Mouse (Mus musculus): ENCODE measurements around the gene Kcnd2. TPM values are rescaled to one million over a fixed set of nuclear protein-coding genes. Genes with fewer than 3 reads are reported as not detected.

The Kcnd2 gene
- polyA plus RNA-seq, 1 experiment from 2014 or later = 0.89 TPM

DNA sequence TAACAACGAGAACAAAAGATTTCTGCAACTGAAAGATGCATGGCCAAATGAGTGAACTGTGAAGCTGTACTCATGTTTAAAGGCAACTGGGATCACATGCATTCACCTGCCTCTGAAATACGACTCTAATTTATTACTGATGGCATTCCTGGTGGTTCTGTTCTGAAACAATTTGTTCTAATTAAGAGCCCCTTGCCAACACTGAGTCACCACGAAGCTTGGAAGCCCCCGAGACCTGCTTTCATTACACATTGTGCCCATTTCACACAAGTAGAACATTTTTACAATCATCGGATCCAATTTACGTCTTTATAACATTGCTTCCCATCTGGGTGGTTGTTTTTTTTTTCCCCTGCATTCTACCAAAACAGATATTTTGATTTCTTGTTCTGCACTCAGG, 485.8 kb downstream of the Kcnd2 start:
- Histone ChIP-seq H3K36me3 (no peaks in the 10 kb centered on the region), H3K9ac (no peak overlapping the region), H3K4me3 (no peak overlapping the region), H3K9me3 (no peaks in the 10 kb centered on the region), H3K27me3 (no peaks in the 10 kb centered on the region), H3K4me2 (no peak overlapping the region), H3K27ac (no peak overlapping the region), H3K4me1 (no peaks in the 10 kb centered on the region)
- WGBS = 62% methylated on average over 6 of the region's 6 CpGs
- no peak for ATAC-seq (ENCODE audit: insufficient number of reproducible peaks, insufficient read depth, low FRiP score, low TSS enrichment, low read depth)

DNA sequence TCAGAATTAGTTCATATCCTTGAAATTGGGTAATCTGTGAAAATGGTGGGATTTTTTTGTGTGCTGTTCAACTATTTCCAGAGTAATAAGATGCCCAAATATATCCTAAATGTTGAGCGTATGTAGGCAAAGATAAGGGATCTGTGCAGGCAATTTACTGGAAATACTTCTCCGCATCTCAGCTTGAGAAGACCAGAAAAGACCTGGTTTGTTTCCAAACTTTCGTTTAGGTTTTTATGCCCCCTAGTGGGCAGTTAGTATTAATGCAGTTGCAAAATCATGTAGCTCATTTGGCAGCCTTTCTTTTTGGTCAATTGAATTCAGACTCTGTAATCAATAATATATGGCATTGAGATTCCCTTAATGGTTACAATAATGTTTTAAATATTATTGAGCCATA, 493.9 kb downstream of the Kcnd2 start:
- H3K4me3 ChIP-seq = no peak overlapping the region
- no peaks in the 10 kb centered on the region for H3K4me1 ChIP-seq
- H3K9ac ChIP-seq = no peak overlapping the region
- H3K27me3 ChIP-seq = no peaks in the 10 kb centered on the region
- WGBS = 13% methylated on average over 3 of the region's 3 CpGs
- H3K27ac ChIP-seq = no peak overlapping the region
- no peak for ATAC-seq (ENCODE audit: insufficient number of reproducible peaks, insufficient read depth, low FRiP score, low TSS enrichment, low read depth)
- no peaks in the 10 kb centered on the region for H3K36me3 ChIP-seq
- no peak overlapping the region for H3K4me2 ChIP-seq
- no peaks in the 10 kb centered on the region for H3K9me3 ChIP-seq

DNA sequence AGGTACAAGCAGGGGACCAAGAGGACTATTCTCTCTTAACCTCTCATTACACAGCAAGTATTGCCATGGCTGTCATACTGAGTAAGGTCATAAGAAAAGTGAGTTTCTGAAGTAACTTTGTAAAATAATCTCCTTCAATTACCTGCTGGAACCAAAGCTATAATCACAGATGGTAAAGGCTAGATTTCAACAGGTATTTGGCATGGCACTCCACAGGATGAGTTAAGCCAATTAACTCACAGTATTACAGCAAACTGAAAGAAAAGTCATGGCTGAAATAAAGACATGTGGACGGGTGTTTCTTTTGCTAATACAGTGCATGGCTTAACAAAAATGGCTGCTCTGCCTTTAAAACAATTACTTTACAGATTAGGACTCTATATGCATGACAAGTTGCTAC, 503.8 kb downstream of the Kcnd2 start:
- Histone ChIP-seq H3K4me3 (no peak overlapping the region), H3K9ac (no peak overlapping the region), H3K4me2 (no peak overlapping the region), H3K4me1 (no peaks in the 10 kb centered on the region), H3K27me3 (no peaks in the 10 kb centered on the region), H3K27ac (no peak overlapping the region), H3K36me3 (no peaks in the 10 kb centered on the region), H3K9me3 (no peaks in the 10 kb centered on the region)
- WGBS = 56% methylated on average over 1 of the region's 1 CpGs
- ATAC-seq (ENCODE audit: insufficient number of reproducible peaks, insufficient read depth, low FRiP score, low TSS enrichment, low read depth) = no peak

DNA sequence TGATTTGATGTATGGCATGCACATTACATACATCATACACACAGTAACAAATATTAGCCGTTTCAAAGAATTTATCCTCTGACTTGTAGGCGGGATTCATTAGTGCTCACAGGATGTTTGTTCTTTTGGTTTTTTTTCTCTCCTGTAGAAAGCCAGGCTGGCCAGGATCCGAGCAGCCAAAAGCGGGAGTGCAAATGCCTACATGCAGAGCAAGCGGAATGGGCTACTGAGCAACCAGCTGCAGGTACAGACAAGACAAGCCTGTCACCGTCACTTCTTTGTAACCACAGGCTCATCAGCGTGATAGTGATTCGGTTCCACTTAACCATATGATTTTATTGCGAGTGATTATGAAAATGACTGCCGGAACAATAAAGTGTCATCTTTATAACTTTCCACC, 506.9 kb downstream of the Kcnd2 start:
- no peaks in the 10 kb centered on the region for H3K9me3 ChIP-seq
- no peaks in the 10 kb centered on the region for H3K36me3 ChIP-seq
- H3K27ac ChIP-seq = no peak overlapping the region
- no peak for ATAC-seq (ENCODE audit: insufficient number of reproducible peaks, insufficient read depth, low FRiP score, low TSS enrichment, low read depth)
- no peak overlapping the region for H3K4me2 ChIP-seq
- WGBS = 75% methylated on average over 10 of the region's 10 CpGs
- H3K27me3 ChIP-seq = no peaks in the 10 kb centered on the region
- no peak overlapping the region for H3K4me3 ChIP-seq
- no peak overlapping the region for H3K9ac ChIP-seq
- H3K4me1 ChIP-seq = no peaks in the 10 kb centered on the region

DNA sequence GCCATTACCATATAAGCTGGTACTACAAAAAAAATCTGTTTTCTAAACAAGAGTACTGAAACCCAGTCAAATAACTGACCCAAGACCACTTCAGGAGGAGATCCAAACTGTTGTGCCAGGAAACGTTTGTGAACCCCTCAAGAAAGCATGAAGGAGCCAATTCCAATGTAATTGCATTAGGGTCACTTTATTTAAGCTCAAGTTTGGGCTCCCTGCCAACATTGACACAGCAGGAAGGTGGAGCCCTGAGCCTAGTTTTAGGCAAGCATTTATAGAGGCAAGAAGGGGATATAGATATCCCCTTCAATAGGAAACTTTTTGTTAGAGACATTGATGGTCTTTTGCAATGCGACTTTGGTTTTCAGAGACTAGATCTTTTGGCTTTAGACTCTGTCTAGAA, 525.3 kb downstream of the Kcnd2 start:
- Histone ChIP-seq H3K4me1 (no peaks in the 10 kb centered on the region), H3K4me2 (no peak overlapping the region), H3K27ac (no peak overlapping the region), H3K27me3 (no peaks in the 10 kb centered on the region), H3K36me3 (no peaks in the 10 kb centered on the region), H3K4me3 (no peak overlapping the region), H3K9me3 (no peaks in the 10 kb centered on the region), H3K9ac (no peak overlapping the region)
- 51% methylated on average over 2 of the region's 2 CpGs for WGBS
- no peak for ATAC-seq (ENCODE audit: insufficient number of reproducible peaks, insufficient read depth, low FRiP score, low TSS enrichment, low read depth)

DNA sequence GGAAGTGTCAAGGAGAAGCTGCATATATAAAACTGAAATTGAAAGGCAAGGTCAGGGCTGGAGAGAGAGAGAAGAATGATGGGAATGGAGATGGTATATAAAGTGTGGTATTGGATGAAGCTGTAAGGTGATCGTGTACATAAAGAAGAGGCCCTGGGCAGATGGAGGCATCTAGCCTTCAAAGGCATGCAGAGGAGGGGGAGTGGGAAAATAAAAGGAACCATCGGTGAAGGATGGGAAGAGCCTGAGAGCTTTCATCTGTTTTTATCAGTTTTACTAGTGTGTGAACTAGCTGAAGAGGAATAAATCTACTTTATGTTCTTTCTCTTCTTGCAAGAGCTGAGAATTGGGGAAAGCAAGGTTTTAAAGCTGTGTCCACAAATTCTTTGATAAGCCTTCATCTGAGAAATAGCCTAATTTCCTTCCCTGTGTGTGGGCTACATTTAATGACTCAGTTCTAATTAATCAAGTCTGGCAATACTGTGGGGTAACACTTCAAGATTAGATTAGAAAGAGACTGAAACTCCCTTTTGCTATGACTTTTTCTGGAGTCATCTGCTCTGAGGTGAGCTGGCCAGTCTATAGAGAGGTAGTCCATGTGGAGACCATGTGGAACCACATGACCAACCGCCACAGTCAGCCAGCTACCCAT, 529.4 kb downstream of the Kcnd2 start:
- Histone ChIP-seq H3K36me3 (no peaks in the 10 kb centered on the region), H3K27ac (no peak overlapping the region), H3K4me2 (no peak overlapping the region), H3K4me1 (no peaks in the 10 kb centered on the region), H3K27me3 (no peaks in the 10 kb centered on the region), H3K9ac (no peak overlapping the region), H3K4me3 (no peak overlapping the region), H3K9me3 (no peaks in the 10 kb centered on the region)
- WGBS = 79% methylated on average over 3 of the region's 3 CpGs
- ATAC-seq (ENCODE audit: insufficient number of reproducible peaks, insufficient read depth, low FRiP score, low TSS enrichment, low read depth) = no peak

DNA sequence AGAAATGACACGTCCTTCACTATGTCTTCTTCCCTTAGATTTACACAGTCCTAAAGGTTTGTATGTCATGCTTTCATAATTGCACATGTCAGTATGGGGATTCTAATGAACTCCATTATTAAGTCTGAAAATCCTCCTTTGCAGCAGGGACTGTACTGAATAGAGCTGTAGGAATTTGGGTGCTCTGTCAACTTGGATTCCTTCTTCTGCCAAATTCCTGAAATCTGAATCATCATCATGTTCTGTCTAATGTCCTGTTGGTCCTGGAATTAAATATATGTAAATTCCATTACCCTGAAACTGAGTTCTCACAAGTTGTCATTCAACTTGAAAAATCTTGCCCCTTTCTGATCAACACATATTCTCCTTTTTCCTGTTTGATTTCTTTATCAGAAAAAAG, 532.2 kb downstream of the Kcnd2 start:
- H3K4me3 ChIP-seq = no peak overlapping the region
- no peaks in the 10 kb centered on the region for H3K9me3 ChIP-seq
- H3K9ac ChIP-seq = no peak overlapping the region
- H3K36me3 ChIP-seq = no peaks in the 10 kb centered on the region
- H3K27ac ChIP-seq = no peak overlapping the region
- no peaks in the 10 kb centered on the region for H3K27me3 ChIP-seq
- ATAC-seq (ENCODE audit: insufficient number of reproducible peaks, insufficient read depth, low FRiP score, low TSS enrichment, low read depth) = no peak
- WGBS = 71% methylated on average over 1 of the region's 1 CpGs
- H3K4me1 ChIP-seq = no peaks in the 10 kb centered on the region
- H3K4me2 ChIP-seq = no peak overlapping the region

DNA sequence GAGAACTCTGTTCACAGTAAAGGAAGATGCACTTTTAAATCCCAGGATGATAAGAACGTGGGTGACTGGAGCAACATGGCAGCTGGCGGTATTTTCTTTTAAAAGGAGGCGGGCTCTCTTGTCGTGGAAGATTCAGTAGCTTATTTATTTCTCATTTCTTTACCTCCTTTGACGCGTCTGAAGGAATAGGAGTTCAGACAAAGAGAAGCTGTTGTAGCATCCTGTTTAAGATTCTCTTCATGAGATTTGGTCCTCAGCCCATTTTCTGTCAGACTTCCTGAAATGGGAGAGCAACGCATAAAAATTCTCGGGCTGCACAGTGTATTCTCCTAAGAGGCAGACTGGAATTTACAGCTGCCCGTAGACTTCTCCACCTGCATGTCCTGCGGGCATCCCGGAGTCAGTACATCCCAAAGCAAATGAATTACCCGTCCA, 552.5 kb downstream of the Kcnd2 start:
- H3K4me3 ChIP-seq = no peak overlapping the region
- no peaks in the 10 kb centered on the region for H3K9me3 ChIP-seq
- WGBS = 87% methylated on average over 12 of the region's 12 CpGs
- no peak overlapping the region for H3K4me2 ChIP-seq
- H3K27ac ChIP-seq = no peak overlapping the region
- H3K27me3 ChIP-seq = no peaks in the 10 kb centered on the region
- no peaks in the 10 kb centered on the region for H3K4me1 ChIP-seq
- no peak for ATAC-seq (ENCODE audit: insufficient number of reproducible peaks, insufficient read depth, low FRiP score, low TSS enrichment, low read depth)
- H3K36me3 ChIP-seq = no peaks in the 10 kb centered on the region
- no peak overlapping the region for H3K9ac ChIP-seq

DNA sequence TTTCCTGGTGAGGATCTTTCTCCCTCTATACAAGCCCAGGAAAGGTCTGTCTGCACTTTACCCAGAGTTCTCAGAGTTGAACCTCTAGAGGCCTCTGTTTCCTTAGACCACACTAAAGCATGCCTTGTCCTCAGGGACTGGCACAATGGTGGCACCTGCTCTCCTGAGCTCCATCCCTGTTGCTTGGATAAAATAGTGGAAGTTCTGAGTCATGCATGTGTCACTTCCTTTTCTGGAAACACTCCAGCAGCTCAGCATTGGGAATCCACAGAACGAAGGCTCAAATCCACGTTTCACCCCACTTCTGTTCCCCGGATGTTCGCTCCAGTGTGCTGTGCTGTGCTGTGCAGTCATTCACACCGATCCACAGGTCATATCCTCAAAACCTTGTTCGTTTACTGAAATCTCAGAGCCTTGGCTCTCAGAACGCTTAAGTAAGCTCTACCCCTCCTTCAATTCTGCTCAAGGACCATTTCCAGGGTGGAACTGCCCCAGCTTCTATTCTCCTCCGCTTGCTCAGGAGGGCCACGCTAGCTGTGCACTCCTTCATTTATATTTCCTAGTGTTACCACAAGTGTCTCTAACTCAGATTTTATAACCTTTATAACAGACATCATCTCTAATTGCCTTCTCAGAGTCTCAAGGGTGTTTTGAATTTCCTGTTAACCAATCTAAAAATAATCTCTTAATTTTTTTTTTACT, 553.6 kb downstream of the Kcnd2 start:
- no peaks in the 10 kb centered on the region for H3K27me3 ChIP-seq
- no peaks in the 10 kb centered on the region for H3K36me3 ChIP-seq
- ATAC-seq (ENCODE audit: insufficient number of reproducible peaks, insufficient read depth, low FRiP score, low TSS enrichment, low read depth) = no peak
- no peak overlapping the region for H3K9ac ChIP-seq
- H3K27ac ChIP-seq = no peak overlapping the region
- no peaks in the 10 kb centered on the region for H3K9me3 ChIP-seq
- no peaks in the 10 kb centered on the region for H3K4me1 ChIP-seq
- H3K4me2 ChIP-seq = no peak overlapping the region
- WGBS = 91% methylated on average over 9 of the region's 9 CpGs
- no peak overlapping the region for H3K4me3 ChIP-seq

DNA sequence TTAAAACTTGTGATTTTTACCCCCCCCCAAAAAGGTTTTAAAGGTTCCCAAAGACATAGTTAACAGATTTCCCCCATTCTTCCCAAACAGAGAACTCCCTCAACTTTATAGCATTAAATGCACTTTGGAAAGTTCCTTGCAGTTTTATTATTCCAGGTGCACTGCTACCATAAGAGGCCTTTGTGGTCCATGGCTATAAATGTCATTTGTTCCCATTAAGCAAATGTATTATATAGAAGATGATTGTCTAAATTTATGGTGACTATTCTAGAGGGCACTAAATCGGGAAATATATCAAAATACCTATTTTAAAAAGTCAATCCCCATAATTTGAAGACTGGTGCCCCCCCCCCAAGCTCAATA, 554.1 kb downstream of the Kcnd2 start:
- 90% methylated on average over 1 of the region's 1 CpGs for WGBS
- Histone ChIP-seq H3K4me2 (no peak overlapping the region), H3K4me3 (no peak overlapping the region), H3K36me3 (no peaks in the 10 kb centered on the region), H3K9me3 (no peaks in the 10 kb centered on the region), H3K9ac (no peak overlapping the region), H3K4me1 (no peaks in the 10 kb centered on the region), H3K27me3 (no peaks in the 10 kb centered on the region), H3K27ac (no peak overlapping the region)
- no peak for ATAC-seq (ENCODE audit: insufficient number of reproducible peaks, insufficient read depth, low FRiP score, low TSS enrichment, low read depth)

DNA sequence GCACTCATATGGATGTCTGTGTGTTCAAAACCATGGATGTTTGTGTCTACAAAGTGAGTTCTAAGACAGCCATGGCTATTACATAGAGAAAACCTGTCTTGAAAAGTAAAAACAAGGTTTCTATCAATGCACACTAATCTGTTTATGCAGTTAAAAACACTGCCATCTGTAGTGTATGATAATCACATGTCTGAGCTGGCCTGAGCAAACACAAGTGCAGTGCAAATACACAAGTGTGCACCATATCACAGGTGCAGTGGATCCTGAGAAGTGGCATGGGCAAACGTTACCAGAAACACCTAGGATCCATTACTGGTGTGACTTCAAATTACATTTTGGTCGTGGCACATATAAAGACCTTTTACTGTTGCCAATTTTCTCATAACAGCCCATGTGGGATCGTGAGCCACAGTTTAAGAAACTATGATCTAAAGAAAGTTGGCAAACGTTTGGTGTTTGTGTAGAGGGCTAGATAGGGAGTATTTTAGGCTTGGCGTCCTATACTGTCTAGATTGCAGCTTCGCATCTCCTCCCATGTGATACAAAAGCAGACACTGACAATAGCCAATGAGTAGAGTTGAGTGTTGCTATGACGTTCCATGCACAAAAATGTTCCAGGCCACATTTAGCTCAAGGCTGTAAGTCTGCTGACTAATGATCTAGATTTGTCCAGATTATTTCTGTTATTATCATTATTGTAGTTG, 559.1 kb downstream of the Kcnd2 start:
- Histone ChIP-seq H3K4me1 (no peaks in the 10 kb centered on the region), H3K27ac (no peak overlapping the region), H3K27me3 (no peaks in the 10 kb centered on the region), H3K36me3 (no peaks in the 10 kb centered on the region), H3K4me2 (no peak overlapping the region), H3K9ac (no peak overlapping the region), H3K4me3 (no peak overlapping the region), H3K9me3 (no peaks in the 10 kb centered on the region)
- whole genome bisulfite sequencing = 84% methylated on average over 7 of the region's 7 CpGs
- no peak for ATAC-seq (ENCODE audit: insufficient number of reproducible peaks, insufficient read depth, low FRiP score, low TSS enrichment, low read depth)

Data from embryonic facial prominence, embryonic 13.5 days (tissue).